Mouse (Mus musculus) thymus, postnatal 36 days (tissue): Measurements from ENCODE around the gene Pigt.

Source experiments
- DNase-seq, 2 experiments: peaks; one replicate each; pipeline ENCODE4 v3.0.0; 2022; ENCODE audit warnings: mixed read lengths in 2 of 2

Gene Pigt

DNA sequence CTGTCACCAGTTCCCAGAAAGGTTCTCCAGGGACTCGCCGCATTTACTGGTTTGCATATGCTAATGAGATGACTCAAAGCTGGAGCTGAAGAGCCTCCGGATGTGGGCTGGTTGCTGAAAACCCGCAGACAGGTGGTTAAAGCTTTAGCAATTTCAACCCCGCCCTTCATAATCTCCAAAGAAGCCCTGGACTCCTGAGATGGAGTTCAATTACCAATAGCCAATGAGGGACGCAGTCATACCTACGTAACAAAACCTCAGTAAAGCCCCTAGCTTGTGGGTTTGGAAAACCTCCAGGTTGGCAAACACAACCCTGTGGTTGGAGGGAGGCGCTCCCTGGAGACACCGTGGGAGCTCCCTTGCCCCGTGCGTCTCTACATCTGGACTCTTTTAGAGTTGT lies 24.5 kb downstream of the Pigt start:
- DNase-seq = peak; percentile 43 to 55

DNA sequence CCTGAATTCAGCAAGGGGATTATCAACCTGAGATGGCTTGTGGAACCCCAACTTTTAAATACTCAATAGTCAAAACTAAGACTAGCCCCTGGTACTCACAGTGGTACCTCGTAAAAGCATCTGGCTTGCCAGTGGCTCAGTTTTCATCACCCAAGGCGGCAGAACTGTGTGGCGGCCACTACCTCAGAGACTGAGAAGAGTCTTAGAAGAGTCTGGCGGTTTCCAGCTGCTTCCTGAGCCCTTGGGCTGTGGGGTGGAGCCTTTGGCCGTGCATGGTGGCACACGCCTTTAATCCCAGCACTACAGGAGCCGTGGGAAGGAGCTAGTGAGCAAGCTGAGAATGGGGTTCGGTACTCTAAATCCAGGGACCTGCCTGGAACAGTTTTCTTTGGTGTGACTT lies 25.0 kb downstream of the Pigt start:
- DNase-seq = no peak

DNA sequence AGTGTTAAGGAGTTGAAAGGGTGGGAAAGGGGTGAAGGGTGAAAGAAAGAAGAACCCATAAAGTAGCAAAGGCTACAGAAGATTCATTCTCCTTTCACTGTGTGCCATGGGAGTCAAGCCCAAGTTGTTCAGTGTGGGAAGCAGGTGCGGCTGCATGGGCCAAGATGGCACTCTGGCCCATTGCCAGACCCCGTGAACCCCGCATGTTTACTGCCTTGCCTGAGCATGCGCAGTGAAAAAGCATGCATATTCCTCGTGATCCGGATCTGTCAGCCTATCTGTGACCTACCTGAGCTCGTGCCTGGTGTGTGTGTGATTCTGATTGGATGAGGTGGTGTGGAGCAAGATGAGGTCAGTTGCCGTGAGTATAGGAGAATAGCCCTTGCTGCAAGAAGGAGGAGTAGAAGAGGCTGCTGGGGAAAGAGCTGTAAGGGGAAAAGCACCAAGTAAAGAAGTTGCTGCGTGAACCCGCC lies 26.0 kb downstream of the Pigt start:
- DNase-seq = no peak

DNA sequence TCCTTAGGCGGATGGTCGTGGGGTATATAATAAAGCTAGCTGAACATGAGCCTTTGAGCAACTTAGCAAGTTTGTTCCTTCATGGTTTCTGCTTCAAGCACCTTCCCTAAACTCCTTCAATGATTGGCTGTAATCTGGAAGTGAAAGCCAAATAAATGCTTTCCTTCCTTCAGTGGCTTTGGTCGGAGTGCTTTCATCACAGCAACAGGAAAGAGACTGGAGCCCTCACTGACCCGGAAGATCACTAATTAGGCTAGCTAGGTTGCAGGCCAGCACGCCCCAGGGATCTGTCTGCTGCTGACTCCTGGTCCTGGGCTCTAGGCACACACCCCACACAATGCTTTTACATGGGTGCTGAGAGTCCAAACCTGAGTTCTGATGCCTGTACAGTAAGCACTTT lies 31.2 kb downstream of the Pigt start:
- no peak for DNase-seq

DNA sequence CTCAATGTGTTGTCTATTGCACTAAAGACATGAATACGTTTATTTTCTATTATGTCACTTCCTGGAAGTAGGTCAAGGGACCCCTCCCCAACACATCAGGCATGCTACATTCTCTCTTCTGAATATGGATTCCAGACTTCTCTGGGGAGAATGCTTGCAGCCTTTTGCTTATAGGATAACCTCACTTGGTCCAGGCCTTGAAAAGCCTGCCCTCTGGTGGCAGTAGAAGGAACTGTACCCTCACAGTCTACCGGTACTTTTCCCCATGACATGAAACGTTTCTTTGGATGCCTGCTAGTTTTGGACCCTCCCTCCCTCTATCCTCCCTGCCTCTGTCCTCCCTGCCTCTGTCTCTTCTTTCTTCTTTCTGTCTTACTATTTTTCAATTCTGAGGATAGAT lies 33.8 kb downstream of the Pigt start:
- peak; percentile 60 to 65 for DNase-seq

DNA sequence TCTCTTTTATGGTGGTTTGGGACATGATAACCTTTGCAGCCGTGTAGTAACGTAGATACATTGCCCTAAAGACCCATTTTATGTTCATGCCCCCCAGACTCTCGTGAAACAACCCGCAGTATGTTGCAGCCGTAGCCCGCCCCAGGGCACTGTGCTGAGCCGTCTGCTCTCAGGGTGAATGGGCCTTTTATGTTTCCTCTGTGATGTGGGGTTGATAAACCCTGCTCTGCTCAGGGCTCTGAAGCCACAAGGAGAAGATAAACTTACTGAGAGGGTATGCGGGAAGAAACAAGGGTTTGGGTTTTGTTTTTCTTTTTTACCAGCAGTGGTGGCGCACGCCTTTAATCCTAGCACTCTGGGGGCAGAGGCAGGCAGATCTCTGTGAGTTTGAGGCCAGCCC lies 37.0 kb downstream of the Pigt start:
- DNase-seq = peak in 1 of 2 experiments; percentile 25

DNA sequence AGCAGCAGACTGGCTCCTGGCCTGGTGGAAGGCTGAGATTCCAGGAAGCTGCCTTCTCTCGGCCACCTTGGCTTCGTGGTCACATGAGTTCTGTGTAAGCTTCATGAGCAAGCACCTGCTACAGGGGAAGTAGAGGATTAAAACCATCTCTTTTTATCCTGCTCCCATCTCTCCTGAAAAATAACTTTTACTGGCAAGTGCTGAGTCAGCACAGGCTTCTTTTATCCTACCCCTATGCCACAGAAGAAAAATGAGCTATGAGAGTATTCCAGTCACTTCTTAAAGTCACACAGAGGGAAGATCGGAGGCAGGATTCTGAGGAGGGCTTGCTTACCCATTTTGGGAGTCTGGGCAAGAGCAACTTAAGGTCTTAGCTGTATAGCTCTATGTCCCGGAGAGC lies 39.7 kb downstream of the Pigt start:
- no peak for DNase-seq

DNA sequence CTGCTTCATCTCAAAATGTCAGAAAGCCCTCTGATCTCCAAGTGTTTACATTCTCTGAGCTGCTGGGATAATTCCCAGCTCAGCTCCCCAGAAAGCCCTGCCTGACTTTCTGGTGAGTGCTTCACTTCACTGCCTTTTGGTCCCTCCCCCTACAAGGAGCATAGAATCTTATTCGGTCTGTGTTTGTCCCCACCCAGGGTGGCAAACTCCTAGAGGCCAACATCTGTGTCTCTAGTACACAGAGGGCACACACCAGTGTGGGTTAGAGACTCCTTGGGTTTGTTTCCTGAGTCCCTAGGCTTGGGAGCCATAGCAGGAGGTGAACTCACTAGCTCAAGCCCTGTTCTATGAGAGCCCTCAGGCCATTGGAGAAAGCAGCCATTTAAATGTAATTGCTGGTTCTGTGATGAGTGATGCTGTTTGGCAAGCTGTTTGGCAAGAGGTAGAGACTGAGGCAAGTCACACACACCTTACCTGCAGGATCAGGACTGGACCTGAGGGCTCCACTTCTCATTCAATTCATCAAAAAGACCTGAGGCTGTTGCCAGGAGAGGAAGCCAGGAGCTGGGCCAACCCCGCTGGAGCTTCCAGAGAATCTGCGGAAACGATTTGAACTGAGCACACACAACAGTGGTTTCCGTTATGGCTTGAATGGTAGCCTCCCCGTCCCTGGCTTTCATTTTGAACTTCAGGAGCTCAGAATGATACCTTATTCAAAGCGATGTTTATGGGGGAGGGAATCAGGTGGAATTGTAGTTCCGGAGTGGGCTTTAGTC lies 43.5 kb downstream of the Pigt start:
- no peak for DNase-seq

DNA sequence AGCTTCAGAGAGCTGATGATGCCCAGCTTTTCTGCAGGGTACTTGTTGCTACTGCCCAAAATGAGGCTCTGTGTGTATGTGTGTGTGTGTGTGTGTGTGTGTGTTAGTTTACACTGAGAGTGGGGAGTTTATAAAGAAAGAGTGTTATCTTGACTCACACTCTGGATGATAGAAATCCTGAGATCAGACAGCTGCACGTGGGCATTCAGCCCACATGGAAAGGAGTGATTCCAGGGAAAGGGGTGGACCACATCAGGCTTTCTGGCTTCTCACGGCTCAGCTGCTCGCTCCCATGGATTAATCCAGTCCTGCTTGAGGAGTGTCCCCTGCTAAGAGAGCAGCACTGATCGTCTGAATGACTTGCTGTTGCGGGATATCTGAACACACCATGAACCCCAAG lies 44.8 kb downstream of the Pigt start:
- no peak for DNase-seq

DNA sequence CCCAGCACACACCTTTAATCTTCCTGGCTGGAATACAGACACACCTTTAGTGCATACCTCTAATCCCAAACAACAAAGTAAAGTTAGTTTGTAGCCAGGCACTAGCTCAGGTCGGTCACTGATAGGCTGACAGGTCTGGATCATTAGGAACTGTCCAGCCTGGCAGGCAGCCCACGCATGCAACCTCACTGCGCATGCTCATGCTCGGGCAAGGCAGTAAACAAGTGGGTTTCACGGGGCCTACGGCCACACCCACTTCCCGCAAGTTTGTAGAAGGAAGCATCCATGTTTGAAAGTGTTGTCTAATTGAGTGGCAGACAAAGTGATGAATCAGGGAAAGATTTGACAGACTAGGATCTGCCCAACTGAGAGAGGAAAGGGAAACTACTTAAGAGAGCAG lies 45.3 kb downstream of the Pigt start:
- no peak for DNase-seq

DNA sequence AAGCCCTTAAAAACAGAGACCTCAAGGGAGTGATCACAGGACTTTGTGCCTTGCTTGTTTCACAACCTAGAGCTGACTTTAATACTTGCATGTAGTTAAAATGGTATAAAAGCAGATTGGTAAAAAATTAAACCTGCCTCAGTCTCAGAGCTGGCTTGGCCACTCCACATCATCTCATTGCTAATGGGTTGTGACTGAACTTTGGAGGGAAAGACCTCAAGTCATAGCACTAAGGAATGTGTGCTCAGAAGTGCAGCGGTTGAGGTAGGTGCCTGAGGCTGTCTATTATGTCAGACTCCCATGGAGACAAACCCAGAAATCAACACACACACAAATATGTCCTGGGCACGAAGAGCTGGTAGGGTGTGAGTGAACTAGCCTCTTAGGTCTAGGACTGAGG lies 46.4 kb downstream of the Pigt start:
- no peak for DNase-seq

DNA sequence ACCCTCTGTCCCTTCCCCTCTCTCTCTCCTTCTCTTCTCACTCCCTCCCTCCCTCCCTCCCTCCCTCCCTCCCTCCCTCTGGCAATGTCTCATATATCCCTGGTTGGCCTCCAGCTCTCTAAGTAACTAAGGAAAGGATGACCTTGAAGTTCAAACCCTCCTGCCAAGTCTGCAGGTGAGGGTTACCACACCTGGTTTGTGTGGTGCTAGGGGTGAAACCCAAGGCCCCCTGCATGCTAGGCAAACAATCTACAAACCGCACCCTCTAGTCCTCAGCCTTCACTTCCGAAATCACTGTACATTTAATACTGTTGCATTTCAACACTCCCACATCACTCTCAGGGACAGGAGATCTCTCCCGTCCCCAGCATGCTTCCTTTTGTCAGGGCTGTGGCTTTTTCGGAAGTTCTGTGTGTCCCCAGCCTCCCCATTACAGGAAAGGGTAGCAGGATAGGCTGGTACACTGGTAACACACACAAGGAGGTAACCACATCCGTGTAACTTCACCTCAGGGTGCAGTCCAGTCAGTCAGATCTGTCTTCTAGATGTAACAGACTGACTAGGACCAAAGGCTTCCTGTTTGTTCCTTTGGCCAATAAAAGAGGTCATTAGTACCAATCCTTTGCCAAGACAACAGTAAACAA lies 47.3 kb downstream of the Pigt start:
- DNase-seq = no peak

DNA sequence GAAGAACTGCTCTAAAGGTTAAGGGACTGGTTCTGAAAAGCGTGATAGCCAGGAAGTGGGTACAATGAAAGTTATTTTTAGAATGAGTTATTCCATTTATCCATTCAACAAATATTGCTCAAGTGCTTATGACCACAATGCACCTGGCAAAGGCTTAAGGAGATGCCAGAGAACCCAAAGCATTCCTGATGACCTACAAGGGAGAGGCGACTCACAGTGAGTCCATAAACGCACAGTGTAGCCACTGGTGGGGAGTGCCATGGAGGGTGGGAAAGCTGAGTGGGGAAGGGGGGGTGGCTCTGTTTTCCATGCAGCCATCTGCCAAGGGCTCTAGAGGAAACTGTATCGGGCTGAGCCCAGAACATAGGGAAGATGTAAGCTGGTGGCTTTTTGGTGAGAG lies 52.0 kb downstream of the Pigt start:
- DNase-seq = no peak

DNA sequence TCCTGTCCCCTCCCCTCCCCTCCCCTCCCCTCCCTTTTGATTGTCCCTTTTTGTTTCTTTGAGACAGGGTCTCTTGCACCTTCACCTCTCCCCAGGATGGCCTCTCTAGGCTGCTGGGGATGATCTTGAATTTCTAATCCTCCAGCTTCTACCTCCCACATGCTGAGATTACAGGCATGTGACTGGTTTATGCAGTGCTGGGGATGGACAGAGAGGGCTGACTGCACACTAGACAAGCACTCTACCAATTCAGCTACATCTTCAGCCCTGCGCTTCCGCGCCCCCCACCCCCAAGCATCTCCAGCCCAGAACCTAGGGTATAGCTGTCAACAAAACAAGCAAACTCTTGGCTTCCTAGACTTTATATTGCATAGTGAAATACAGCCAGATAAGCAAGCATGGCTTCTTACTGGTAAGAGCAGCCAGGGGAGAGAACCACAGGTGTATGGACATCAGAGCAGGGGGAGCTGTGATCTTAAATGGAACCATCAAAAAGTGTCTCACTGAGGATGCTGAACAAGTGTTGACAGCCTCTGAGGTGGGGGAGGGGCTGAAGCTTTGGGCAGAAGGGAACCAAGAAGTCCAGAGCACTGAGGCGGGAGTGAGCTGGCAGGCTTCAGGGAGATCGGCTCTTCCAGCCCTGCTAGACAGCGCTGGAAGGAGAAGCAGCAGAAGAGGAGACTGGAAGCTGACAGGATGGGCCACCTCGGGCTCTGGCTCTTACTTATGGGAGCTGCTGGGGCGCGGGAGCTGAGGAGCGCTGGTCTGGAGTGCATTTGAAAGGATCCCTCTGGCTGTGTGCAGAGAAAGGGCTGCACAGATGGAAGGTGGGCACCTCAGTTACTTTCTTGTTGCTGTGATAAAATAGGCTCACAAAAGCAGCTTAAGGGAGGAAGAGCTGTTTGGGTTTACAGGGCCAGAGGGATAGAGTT lies 52.9 kb downstream of the Pigt start:
- no peak for DNase-seq

DNA sequence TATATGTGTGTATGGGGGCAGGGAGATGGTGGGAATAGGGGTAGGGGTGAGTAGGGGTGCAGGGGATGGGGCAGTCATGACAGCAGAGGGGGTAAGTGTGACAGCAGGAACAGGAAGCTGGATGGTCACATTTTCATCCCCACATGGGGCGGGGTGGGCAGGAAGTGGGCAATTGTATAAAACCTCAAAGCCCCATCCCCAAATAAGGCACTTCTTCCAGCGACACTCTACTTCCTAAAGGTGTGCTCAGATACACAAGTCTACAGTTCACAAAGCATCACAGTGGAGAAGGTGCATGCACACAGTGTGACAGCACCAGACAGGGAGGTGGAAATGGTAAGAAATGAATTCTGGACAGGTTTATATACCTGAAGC lies 53.6 kb downstream of the Pigt start:
- DNase-seq = no peak

DNA sequence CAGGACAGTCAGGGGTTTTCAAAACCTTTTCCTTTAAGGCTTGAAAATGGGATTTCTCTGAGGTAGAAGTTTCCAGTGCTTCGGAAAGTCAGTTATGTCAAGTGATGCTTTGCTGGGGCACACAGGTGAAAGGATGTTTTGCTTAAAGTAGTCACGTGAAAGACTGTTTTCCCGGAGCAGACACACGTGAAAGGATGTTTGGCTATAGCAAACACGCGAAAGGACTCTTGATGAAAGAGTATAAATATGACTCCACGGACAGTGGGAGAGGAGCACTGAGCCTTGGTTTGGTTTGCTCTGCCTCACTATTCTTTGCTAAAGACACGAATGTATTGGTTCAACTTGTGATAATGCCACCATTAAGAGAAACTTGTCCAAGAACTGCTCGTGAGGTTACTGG lies 54.2 kb downstream of the Pigt start:
- no peak for DNase-seq
